Mouse (Mus musculus) urinary bladder, postnatal 25 days (tissue): Measurements from ENCODE around the gene Psmd14.

Source experiments
- DNase-seq: peaks from one replicate; pipeline ENCODE4 v3.0.0; 2022; ENCODE audit warnings: low spot score

The Psmd14 gene

GRCm38 (mm10) chr2:61760044-61760443 lies 48.5 kb downstream of the Psmd14 start:
- no peak for DNase-seq

GRCm38 (mm10) chr2:61764470-61765105 lies 53.1 kb downstream of the Psmd14 start:
- DNase-seq, result no peak

- DNase-seq, result no peak
These were observed 54.0 kb downstream of the Psmd14 start for GRCm38 (mm10) chr2:61765526-61765925.

DNA sequence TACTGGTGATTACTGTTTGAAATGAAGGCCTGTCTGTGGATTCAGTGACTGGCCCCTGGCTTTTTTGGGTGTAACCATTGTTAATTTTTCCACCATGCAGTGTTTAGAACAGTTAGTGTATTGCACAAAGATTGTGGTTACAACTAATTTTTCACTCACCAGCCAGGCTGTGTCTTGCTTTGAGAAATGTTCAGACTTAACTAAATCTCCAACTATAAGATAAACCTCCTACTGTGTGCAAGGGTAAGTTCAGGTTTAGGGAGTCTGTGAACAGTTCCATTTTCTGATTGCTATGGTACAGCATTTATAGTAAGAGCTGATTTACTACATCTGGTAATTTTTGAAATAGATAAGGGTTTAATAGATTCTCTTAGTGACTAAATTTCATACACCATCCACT lies 69.3 kb downstream of the Psmd14 start:
- no peak for DNase-seq

GRCm38 (mm10) chr2:61794960-61795359 lies 83.5 kb downstream of the Psmd14 start:
- DNase-seq, result no peak

GRCm38 (mm10) chr2:61798048-61798447 lies 86.6 kb downstream of the Psmd14 start:
- DNase-seq, result no peak

DNA sequence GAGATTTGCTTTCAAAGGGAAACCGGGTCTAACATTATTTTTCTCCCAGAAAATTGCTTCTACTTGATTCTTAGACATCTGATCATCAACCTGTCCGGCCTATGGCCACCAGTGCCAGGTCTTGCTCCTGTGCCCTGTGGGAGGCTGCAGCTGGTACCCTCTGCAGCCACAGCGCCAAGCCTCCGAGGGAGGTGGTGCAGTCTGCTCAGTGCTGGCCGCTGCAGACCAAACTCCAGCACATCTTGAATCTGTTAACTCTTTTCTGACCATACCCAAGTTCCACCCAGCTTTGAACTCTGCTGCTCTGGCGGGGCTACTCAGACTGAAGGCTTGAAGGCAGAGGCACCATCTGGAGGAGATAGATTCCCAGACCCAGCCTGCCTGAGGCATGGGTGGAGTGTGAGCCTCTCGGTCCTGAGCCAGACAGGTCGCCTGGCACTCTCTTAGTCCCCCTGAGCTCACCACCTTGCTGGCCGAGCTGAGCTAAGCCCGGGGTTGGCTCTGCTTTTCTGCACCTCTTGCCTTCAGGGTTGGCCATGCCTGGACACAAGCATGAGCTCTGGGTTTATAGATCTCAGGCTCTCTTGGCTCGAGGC lies 91.3 kb downstream of the Psmd14 start, which contains the start of gene Tbr1:
TSS of gene Tbr1 (plus strand) at position 275 of the 596 bp plus-strand sequence.
- DNase-seq, result no peak

- no peak for DNase-seq
These were observed 92.2 kb downstream of the Psmd14 start for GRCm38 (mm10) chr2:61803443-61804367.

GRCm38 (mm10) chr2:61804382-61804840 lies 92.9 kb downstream of the Psmd14 start:
- DNase-seq, result no peak

- no peak for DNase-seq
These were observed 93.5 kb downstream of the Psmd14 start for GRCm38 (mm10) chr2:61804841-61805540.

DNA sequence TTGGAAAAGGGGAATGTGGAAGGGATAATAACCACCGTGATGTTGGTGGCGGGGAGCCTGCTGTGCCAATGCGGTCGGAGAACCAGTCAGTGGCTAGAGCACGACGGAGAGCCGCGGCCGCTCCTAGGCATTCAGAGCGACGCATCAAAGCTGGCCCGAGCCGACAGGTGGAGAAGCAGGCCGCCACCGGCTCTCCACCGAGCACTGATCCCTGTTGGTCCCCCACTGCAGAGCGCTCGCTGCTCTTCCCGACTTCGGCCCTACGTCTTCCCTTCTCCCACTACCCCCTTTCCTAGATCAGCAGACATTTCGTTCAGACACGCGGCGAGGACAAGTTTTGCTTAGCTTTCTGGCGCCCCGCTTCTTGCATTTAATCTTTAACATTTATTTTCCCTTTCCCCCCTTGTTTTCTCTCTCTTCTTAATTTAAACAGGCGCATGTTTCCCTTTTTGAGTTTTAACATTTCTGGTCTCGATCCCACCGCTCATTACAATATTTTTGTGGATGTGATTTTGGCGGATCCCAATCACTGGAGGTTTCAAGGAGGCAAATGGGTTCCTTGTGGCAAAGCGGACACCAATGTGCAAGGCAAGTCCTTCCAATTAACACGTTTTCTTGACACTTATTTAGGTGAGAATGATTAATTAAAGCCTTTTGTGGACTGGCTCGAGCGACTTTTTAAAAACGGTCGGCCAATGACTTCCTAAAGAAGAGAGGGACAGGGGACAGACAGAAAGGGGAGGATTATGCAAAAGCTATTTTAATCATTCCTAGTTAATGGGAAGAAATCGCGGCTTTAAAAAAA lies 94.2 kb downstream of the Psmd14 start:
- no peak for DNase-seq

GRCm38 (mm10) chr2:61806346-61806825 lies 94.9 kb downstream of the Psmd14 start:
- DNase-seq, result no peak

GRCm38 (mm10) chr2:61807151-61807550 lies 95.7 kb downstream of the Psmd14 start:
- no peak for DNase-seq

DNA sequence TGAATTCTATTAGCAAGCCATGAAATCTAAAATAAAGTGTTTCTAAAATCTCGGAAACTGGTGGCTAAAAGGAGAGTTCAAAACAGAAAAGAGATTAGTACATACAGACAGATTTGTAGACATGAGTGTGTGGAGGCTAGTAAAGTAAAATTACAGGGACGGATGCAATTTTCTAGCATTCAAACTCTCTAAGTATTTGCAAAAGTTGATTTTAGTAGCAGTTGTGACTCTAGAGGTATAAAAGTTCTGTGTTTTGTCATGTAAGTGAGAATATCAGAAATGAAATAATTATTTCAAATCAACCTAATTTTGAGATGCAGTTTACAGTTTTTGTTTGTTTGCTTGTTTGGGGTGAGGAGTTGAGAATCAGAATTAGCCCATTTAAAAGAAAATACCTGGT lies 96.3 kb downstream of the Psmd14 start:
- no peak for DNase-seq

- no peak for DNase-seq
These were observed 97.3 kb downstream of the Psmd14 start for GRCm38 (mm10) chr2:61808776-61809175.

- DNase-seq, result no peak
These were observed 97.9 kb downstream of the Psmd14 start for GRCm38 (mm10) chr2:61809381-61809780.

DNA sequence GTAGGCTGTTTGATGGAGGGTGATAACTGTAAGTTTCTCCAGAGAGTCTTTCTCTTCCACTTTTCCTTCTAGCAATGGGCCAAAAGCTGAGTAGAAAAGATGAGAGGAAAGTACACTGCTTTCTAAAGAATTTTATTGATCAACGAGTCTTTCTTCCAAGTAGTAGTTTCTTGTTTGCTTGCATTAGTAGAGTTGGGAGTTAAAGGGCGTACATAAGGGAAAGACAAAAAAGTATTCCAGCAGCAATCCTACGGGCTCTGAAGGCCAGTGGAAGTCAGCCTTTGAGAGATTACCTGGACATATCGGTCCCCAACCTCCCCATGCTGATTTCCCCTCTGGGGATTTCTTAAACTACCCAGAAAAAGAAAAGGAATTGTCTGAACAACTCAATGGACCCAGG lies 99.3 kb downstream of the Psmd14 start:
- DNase-seq, result no peak

DNA sequence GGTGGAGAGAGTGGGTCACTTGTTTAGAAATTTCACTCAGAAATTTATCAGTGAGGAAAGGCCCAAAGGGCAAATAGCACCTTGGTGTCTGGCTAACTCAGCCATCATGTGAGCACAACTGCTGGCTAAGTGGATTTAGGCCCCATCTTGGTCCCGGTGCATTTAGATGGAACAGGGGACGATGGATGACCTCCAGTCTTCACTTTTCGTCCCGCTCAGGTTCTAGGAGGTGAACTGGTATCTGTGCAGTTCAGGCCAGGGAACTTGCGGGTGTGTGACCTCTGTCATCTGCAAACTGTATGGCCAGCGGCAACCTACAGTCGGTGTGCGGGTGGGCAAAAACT lies 99.6 kb downstream of the Psmd14 start:
- no peak for DNase-seq

DNA sequence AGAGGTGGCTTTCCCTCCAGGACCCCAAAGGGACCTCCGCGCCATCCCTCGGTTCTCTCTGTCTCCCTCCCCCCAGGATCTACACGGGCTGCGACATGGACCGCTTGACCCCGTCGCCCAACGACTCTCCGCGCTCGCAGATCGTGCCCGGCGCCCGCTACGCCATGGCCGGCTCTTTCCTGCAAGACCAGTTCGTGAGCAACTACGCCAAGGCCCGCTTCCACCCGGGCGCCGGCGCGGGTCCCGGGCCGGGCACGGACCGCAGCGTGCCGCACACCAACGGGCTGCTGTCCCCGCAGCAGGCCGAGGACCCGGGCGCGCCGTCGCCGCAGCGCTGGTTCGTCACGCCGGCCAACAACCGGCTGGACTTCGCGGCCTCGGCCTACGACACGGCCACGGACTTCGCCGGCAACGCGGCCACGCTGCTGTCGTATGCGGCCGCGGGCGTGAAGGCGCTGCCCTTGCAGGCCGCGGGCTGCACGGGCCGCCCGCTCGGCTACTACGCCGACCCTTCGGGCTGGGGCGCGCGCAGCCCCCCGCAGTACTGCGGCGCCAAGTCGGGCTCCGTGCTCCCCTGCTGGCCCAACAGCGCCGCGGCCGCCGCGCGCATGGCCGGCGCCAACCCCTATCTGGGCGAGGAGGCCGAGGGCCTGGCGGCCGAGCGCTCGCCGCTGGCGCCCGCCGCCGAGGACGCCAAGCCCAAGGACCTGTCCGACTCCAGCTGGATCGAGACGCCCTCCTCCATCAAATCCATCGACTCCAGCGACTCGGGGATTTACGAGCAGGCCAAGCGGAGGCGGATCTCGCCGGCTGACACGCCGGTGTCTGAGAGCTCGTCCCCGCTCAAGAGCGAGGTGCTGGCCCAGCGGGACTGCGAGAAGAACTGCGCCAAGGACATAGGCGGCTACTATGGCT lies 100.3 kb downstream of the Psmd14 start:
- DNase-seq, result peak; percentile 23

DNA sequence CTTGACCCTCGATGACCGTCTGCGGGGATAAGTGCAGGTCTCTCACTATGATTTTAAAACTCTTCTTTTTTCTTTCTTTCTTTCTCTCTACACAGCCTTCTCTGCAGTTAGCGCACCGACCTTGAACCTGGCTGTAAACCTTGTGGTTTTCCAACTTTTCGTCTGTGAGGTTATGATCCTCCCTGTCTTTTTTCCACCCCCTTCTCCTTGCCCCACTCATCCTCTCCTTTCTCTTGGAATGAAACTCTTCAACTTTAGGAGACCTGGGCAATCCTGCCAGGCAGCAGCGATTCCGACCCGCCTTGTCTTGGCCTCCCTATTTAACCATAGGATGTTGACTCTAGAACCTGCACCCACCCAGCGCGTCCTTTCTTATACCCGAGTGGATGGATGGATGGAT lies 101.0 kb downstream of the Psmd14 start:
- DNase-seq, result no peak
